Mouse (Mus musculus) small intestine, adult 2 months (tissue): ENCODE data around the gene Mapkapk2. TPM values are rescaled to one million over a fixed set of nuclear protein-coding genes. Genes with fewer than 3 reads are reported as not detected.

ENCODE experiments used
- H3K27ac ChIP-seq: fragments of 200-500 bp; 2 replicates; pipeline ENCODE4 v1.5.1; 2012; ENCODE audit warnings: low read depth, low read length, control low read depth, inconsistent platforms; ENCODE audit not compliant: insufficient read depth
- H3K27me3 ChIP-seq: fragments of 200-500 bp; 2 replicates; pipeline ENCODE4 v1.6.1; 2012; ENCODE audit warnings: mild to moderate bottlenecking, moderate library complexity, low read length, inconsistent platforms; ENCODE audit not compliant: control insufficient read depth, insufficient read depth
- H3K36me3 ChIP-seq: fragments of 200-500 bp; 2 replicates; pipeline ENCODE4 v1.6.1; 2012; ENCODE audit warnings: mild to moderate bottlenecking, low read length, control low read depth, inconsistent platforms; ENCODE audit not compliant: control insufficient read depth, insufficient read depth
- H3K4me1 ChIP-seq: fragments of 200-500 bp; 2 replicates; pipeline ENCODE4 v1.6.1; 2012; ENCODE audit warnings: low read length, inconsistent platforms, mixed read lengths; ENCODE audit not compliant: control insufficient read depth, insufficient read depth, insufficient read length
- H3K4me3 ChIP-seq: fragments of 200-500 bp; 2 replicates; pipeline ENCODE4 v1.5.1; 2012; ENCODE audit warnings: low read depth, mild to moderate bottlenecking, control low read depth, inconsistent platforms, low read length, moderate library complexity
- CTCF ChIP-seq: fragments of 200-500 bp; IDR thresholded peaks from 2 replicates; pipeline ENCODE4 v1.5.1; 2012; ENCODE audit warnings: low read depth, mild to moderate bottlenecking, control low read depth, inconsistent platforms, low read length, moderate library complexity, mixed read lengths; ENCODE audit not compliant: insufficient replicate concordance, insufficient read length; ENCODE audit errors: extremely low read depth
- POLR2A ChIP-seq: fragments of 200-500 bp; IDR thresholded peaks from 2 replicates; pipeline ENCODE4 v1.6.1; 2012; ENCODE audit warnings: low read depth, mild to moderate bottlenecking, control low read depth, inconsistent platforms, low read length, moderate library complexity
- whole genome bisulfite sequencing: fragments of 180-500 bp; shearing (Covaris S2); methylation state at CpG from one replicate; pipeline ENCODE4 v1.1.7; 2018; 5-methylcytosine and 5-hydroxymethylcytosine counted together
- polyA plus RNA-seq: library from polyadenylated mRNA; depleted of rRNA; stranded (reverse); fragments of >200 nt; gene quantifications from 2 replicates; pipeline ENCODE4 v1.2.3, GENCODE M21; 2012

Mapkapk2 gene
- polyA plus RNA-seq, 1 experiment: 61.0 TPM

GRCm38 (mm10) chr1:131096132-131096695 is 1.4 kb downstream of the Mapkapk2 start:
- TF ChIP-seq CTCF (no peak), POLR2A (no peak)
- 27% methylated on average over 9 of the region's 9 CpGs for WGBS
- Histone ChIP-seq H3K27ac (peak overlapping the region; percentile 65), H3K4me3 (peak overlapping the region; percentile 80), H3K27me3 (no peaks in the 10 kb centered on the region), H3K4me1 (peaks cover 15% of the 10 kb centered on the region; the same call in 1 of the 2 replicates), H3K36me3 (no peaks in the 10 kb centered on the region; the same call in 1 of the 2 replicates)

- Histone ChIP-seq H3K4me1 (peaks cover 19% of the 10 kb centered on the region; the same call in 1 of the 2 replicates), H3K4me3 (no peak overlapping the region)
- 41% methylated on average over 8 of the region's 8 CpGs for WGBS
Measured at GRCm38 (mm10) chr1:131095574-131095973, 2.1 kb downstream of the Mapkapk2 start.

GRCm38 (mm10) chr1:131093889-131094288 is 3.7 kb downstream of the Mapkapk2 start:
- no peaks in the 10 kb centered on the region; the same call in 1 of the 2 replicates for H3K36me3 ChIP-seq
- 56% methylated on average over 8 of the region's 8 CpGs for WGBS
- H3K4me3 ChIP-seq: no peak overlapping the region
- TF ChIP-seq CTCF (no peak), POLR2A (no peak)
- no peak overlapping the region for H3K27ac ChIP-seq
- H3K27me3 ChIP-seq: no peaks in the 10 kb centered on the region
- peaks cover 28% of the 10 kb centered on the region; the same call in 1 of the 2 replicates for H3K4me1 ChIP-seq

More at GRCm38 (mm10) chr1:131095574-131095973, 2.1 kb downstream of the Mapkapk2 start:
- Histone ChIP-seq H3K27ac (no peak overlapping the region), H3K36me3 (no peaks in the 10 kb centered on the region; the same call in 1 of the 2 replicates), H3K27me3 (no peaks in the 10 kb centered on the region)
- no peak for TF ChIP-seq POLR2A
- no peak for TF ChIP-seq CTCF

- Histone ChIP-seq H3K4me3 (no peak overlapping the region), H3K27me3 (no peaks in the 10 kb centered on the region), H3K27ac (no peak overlapping the region), H3K4me1 (peaks cover 28% of the 10 kb centered on the region; the same call in 1 of the 2 replicates), H3K36me3 (no peaks in the 10 kb centered on the region; the same call in 1 of the 2 replicates)
- TF ChIP-seq POLR2A (no peak), CTCF (no peak)
- 98% methylated on average over 3 of the region's 3 CpGs for WGBS
Measured at GRCm38 (mm10) chr1:131092846-131093245, 4.8 kb downstream of the Mapkapk2 start.

GRCm38 (mm10) chr1:131092173-131092572 is 5.5 kb downstream of the Mapkapk2 start:
- Histone ChIP-seq H3K4me3 (no peak overlapping the region), H3K4me1 (peaks cover 28% of the 10 kb centered on the region; the same call in 1 of the 2 replicates), H3K27me3 (no peaks in the 10 kb centered on the region), H3K36me3 (no peaks in the 10 kb centered on the region; the same call in 1 of the 2 replicates), H3K27ac (no peak overlapping the region)
- WGBS: 80% methylated on average over 3 of the region's 3 CpGs
- TF ChIP-seq CTCF (no peak), POLR2A (no peak)

GRCm38 (mm10) chr1:131091481-131091880 is 6.1 kb downstream of the Mapkapk2 start:
- Histone ChIP-seq H3K4me3 (no peak overlapping the region), H3K36me3 (no peaks in the 10 kb centered on the region; the same call in 1 of the 2 replicates), H3K27ac (no peak overlapping the region), H3K27me3 (no peaks in the 10 kb centered on the region), H3K4me1 (peaks cover 32% of the 10 kb centered on the region)
- TF ChIP-seq CTCF (no peak), POLR2A (no peak)
- 80% methylated on average over 3 of the region's 3 CpGs for WGBS

- TF ChIP-seq CTCF (no peak), POLR2A (no peak)
- 77% methylated on average over 4 of the region's 4 CpGs for WGBS
- Histone ChIP-seq H3K27ac (no peak overlapping the region), H3K27me3 (no peaks in the 10 kb centered on the region), H3K36me3 (no peaks in the 10 kb centered on the region; the same call in 1 of the 2 replicates), H3K4me3 (no peak overlapping the region), H3K4me1 (peaks cover 29% of the 10 kb centered on the region)
Measured at GRCm38 (mm10) chr1:131090877-131091276, 6.7 kb downstream of the Mapkapk2 start.
